Mouse (Mus musculus) CH12.LX (cell line): Measurements from ENCODE around the gene Neil1. TPM values are rescaled to one million over a fixed set of nuclear protein-coding genes. Genes with fewer than 3 reads are reported as not detected.

Experiments
- DNase-seq: peaks from one replicate; pipeline ENCODE4 v3.0.0-alpha.2; 2013; ENCODE audit errors: extremely low read depth
- H3K27ac ChIP-seq: 2 replicates; pipeline ENCODE4 v1.5.1; 2012; ENCODE audit warnings: low read depth, mild to moderate bottlenecking, control low read depth, moderate library complexity; ENCODE audit not compliant: insufficient read depth
- H3K27me3 ChIP-seq: replicated peaks from 2 replicates; pipeline ENCODE3; 2012; ENCODE audit warnings: inconsistent platforms
- H3K36me3 ChIP-seq, 2 experiments: replicated peaks in 1 of 2; 2 replicates each; pipeline versions ENCODE3 to v1.6.1; 2012; ENCODE audit warnings: inconsistent platforms in 1 of 2, low read length in 1 of 2, mild to moderate bottlenecking in 1 of 2, mixed read lengths in 1 of 2, moderate library complexity in 1 of 2; ENCODE audit not compliant: control insufficient read depth in 1 of 2, insufficient read depth in 1 of 2
- H3K4me1 ChIP-seq, 2 experiments: 2 replicates each; pipeline ENCODE4 v1.6.1; 2012; ENCODE audit warnings: inconsistent platforms in 1 of 2, moderate library complexity in 1 of 2; ENCODE audit not compliant: insufficient read depth in 2 of 2, control insufficient read depth in 1 of 2
- H3K4me2 ChIP-seq: 2 replicates; pipeline ENCODE4 v1.6.1; 2012; ENCODE audit warnings: low read depth, mild to moderate bottlenecking, control low read depth; ENCODE audit not compliant: poor library complexity, insufficient read depth, severe bottlenecking
- H3K4me3 ChIP-seq, 3 experiments: fragments of 150-350 bp in 1 of 3; sonication (generic) in 1 of 3; replicated peaks in 1 of 3; 2 replicates each; pipeline versions ENCODE3 to v1.5.1; 2011 to 2012; ENCODE audit warnings: low read depth in 2 of 3, low read length in 2 of 3, mild to moderate bottlenecking in 2 of 3, moderate library complexity in 2 of 3, control low read depth in 1 of 3, improper control_type of control experiment in 1 of 3, inconsistent platforms in 1 of 3, mixed read lengths in 1 of 3; ENCODE audit not compliant: poor library complexity in 1 of 3
- H3K79me2 ChIP-seq: replicated peaks from 2 replicates; pipeline ENCODE4 v1.6.1; 2012; ENCODE audit warnings: mild to moderate bottlenecking, moderate library complexity; ENCODE audit not compliant: control insufficient read depth, poor library complexity, insufficient read depth, severe bottlenecking; ENCODE audit errors: extremely low read depth
- H3K9ac ChIP-seq: 2 replicates; pipeline ENCODE4 v1.6.1; 2012; ENCODE audit warnings: low read depth, mild to moderate bottlenecking, control low read depth, moderate library complexity; ENCODE audit not compliant: insufficient read depth
- H3K9me3 ChIP-seq: replicated peaks from 2 replicates; pipeline ENCODE3; 2012; ENCODE audit warnings: low read length, inconsistent platforms, mixed read lengths
- BHLHE40 ChIP-seq: IDR thresholded peaks from 2 replicates; pipeline ENCODE4 v1.6.1; 2011; ENCODE audit warnings: mild to moderate bottlenecking, low read depth, low read length, improper control_type of control experiment
- CHD1 ChIP-seq: IDR thresholded peaks from 2 replicates; pipeline ENCODE4 v1.6.1; 2012; ENCODE audit warnings: low read depth, low read length, improper control_type of control experiment, inconsistent platforms
- ELF1 ChIP-seq: IDR thresholded peaks from 2 replicates; pipeline ENCODE4 v1.6.1; 2014; ENCODE audit warnings: low read depth, mild to moderate bottlenecking, inconsistent platforms, low read length, improper control_type of control experiment
- HCFC1 ChIP-seq: IDR thresholded peaks from 2 replicates; pipeline ENCODE4 v1.6.1; 2012; ENCODE audit warnings: low read depth, mild to moderate bottlenecking, inconsistent platforms, low read length, improper control_type of control experiment
- IRF4 ChIP-seq: IDR thresholded peaks from 2 replicates; pipeline ENCODE4 v1.6.1; 2014; ENCODE audit warnings: low read depth, mild to moderate bottlenecking, inconsistent platforms, low read length, improper control_type of control experiment
- MAFK ChIP-seq: IDR thresholded peaks from 2 replicates; pipeline ENCODE4 v1.6.1; 2011; ENCODE audit warnings: low read length, improper control_type of control experiment; ENCODE audit not compliant: insufficient replicate concordance
- MAX ChIP-seq: IDR thresholded peaks from 2 replicates; pipeline ENCODE4 v1.6.1; 2011; ENCODE audit warnings: low read length, improper control_type of control experiment
- MAZ ChIP-seq: IDR thresholded peaks from 2 replicates; pipeline ENCODE4 v1.6.1; 2012; ENCODE audit warnings: low read depth, mild to moderate bottlenecking, inconsistent platforms, low read length, improper control_type of control experiment, moderate library complexity
- MEF2A ChIP-seq: IDR thresholded peaks from 2 replicates; pipeline ENCODE4 v1.6.1; 2014; ENCODE audit warnings: low read depth, mild to moderate bottlenecking, inconsistent platforms, low read length, improper control_type of control experiment, borderline replicate concordance
- MXI1 ChIP-seq: IDR thresholded peaks from 2 replicates; pipeline ENCODE4 v1.6.1; 2011; ENCODE audit warnings: mild to moderate bottlenecking, low read depth, low read length, improper control_type of control experiment
- NELFE ChIP-seq: IDR thresholded peaks from 2 replicates; pipeline ENCODE4 v1.6.1; 2011; ENCODE audit warnings: low read depth, low read length, improper control_type of control experiment
- NRF1 ChIP-seq: IDR thresholded peaks from 2 replicates; pipeline ENCODE4 v1.6.1; 2014; ENCODE audit warnings: low read depth, mild to moderate bottlenecking, inconsistent platforms, low read length, improper control_type of control experiment, moderate library complexity
- PAX5 ChIP-seq: IDR thresholded peaks from 2 replicates; pipeline ENCODE4 v1.6.1; 2012; ENCODE audit warnings: low read length, inconsistent platforms, mixed read lengths
- POLR2AphosphoS2 ChIP-seq: IDR thresholded peaks from 2 replicates; pipeline ENCODE4 v1.6.1; 2011; ENCODE audit warnings: low read depth, low read length, improper control_type of control experiment
- RCOR1 ChIP-seq: conservative IDR thresholded peaks from 2 replicates; pipeline ENCODE4 v1.6.1; 2012; ENCODE audit warnings: low read depth, mild to moderate bottlenecking, inconsistent platforms, low read length, improper control_type of control experiment
- SIN3A ChIP-seq: IDR thresholded peaks from 2 replicates; pipeline ENCODE4 v1.6.1; 2012; ENCODE audit warnings: low read length, improper control_type of control experiment, inconsistent platforms
- USF1 ChIP-seq: IDR thresholded peaks from 2 replicates; pipeline ENCODE4 v1.6.1; 2014; ENCODE audit warnings: low read depth, mild to moderate bottlenecking, inconsistent platforms, low read length, improper control_type of control experiment
- USF2 ChIP-seq: conservative IDR thresholded peaks from 2 replicates; pipeline ENCODE4 v1.6.1; 2011; ENCODE audit warnings: low read depth, low read length, improper control_type of control experiment
- ZC3H11A ChIP-seq: IDR thresholded peaks from 2 replicates; pipeline ENCODE4 v1.6.1; 2012; ENCODE audit warnings: low read depth, mild to moderate bottlenecking, inconsistent platforms, low read length, improper control_type of control experiment
- ZKSCAN1 ChIP-seq: IDR thresholded peaks from 2 replicates; pipeline ENCODE4 v1.6.1; 2012; ENCODE audit warnings: low read depth, inconsistent platforms, low read length, improper control_type of control experiment, borderline replicate concordance
- dilution Hi-C: fragments of 300-500 bp; cut with MboI; formaldehyde crosslinking; loops from 2 replicates; pipeline ENCODE4 v1.14.3; 2020; ENCODE audit warnings: low sequenced_read_pairs; ENCODE audit not compliant: extremely low pct_unique_long_range_greater_than_20kb, extremely low pct_ligation_motif_present
- in situ Hi-C: fragments of 300-500 bp; cut with MboI; formaldehyde crosslinking; loops from 3 replicates; pipeline ENCODE4 v1.14.3; 2019; ENCODE audit warnings: low sequenced_read_pairs, low pct_ligation_motif_present, low pct_unique_long_range_greater_than_20kb, mixed read lengths
- polyA plus RNA-seq: library from polyadenylated mRNA; unstranded; fragments of >175 nt; gene quantifications from 2 replicates; pipeline ENCODE4 v1.2.1, GENCODE M21; 2012; ENCODE audit warnings: low read depth; ENCODE audit not compliant: insufficient read length
- total RNA-seq, 2 experiments: library from RNA; depleted of rRNA; stranded (reverse); fragments of 300-350 nt in 1 of 2; fragments of >200 nt in 1 of 2; gene quantifications; 2 replicates each; pipeline ENCODE4 v1.2.3; 2012 to 2014

Gene Neil1
- total and polyA plus RNA-seq, 3 experiments, result 0.13 to 0.21 TPM; not detected in 1

GRCm38 (mm10) chr9:57149021-57149420 is 916 bp upstream of the Neil1 start:
- H3K4me3 ChIP-seq, result no peak overlapping the region
- H3K4me2 ChIP-seq, result no peak overlapping the region
- no peaks in the 10 kb centered on the region for H3K27me3 ChIP-seq
- H3K9me3 ChIP-seq, result no peaks in the 10 kb centered on the region
- peaks cover 0 to 11% of the 10 kb centered on the region in 2 experiments; a peak in 2 of 4 replicates for H3K4me1 ChIP-seq
- in situ Hi-C loops, result no loop called here
- no peak for TF ChIP-seq USF1
- TF ChIP-seq PAX5, result no peak
- TF ChIP-seq HCFC1, result no peak
- TF ChIP-seq MEF2A, result no peak
- TF ChIP-seq ELF1, result no peak
- TF ChIP-seq USF2, result no peak
- TF ChIP-seq NELFE, result no peak
- TF ChIP-seq MAX, result no peak
- TF ChIP-seq NRF1, result no peak
- TF ChIP-seq IRF4, result no peak
- TF ChIP-seq ZC3H11A, result no peak
- TF ChIP-seq CHD1, result no peak
- no peak for TF ChIP-seq POLR2AphosphoS2
- TF ChIP-seq MAZ, result no peak
- no peak for TF ChIP-seq BHLHE40
- TF ChIP-seq RCOR1, result no peak
- TF ChIP-seq MAFK, result no peak
- TF ChIP-seq SIN3A, result no peak
- TF ChIP-seq ZKSCAN1, result no peak
- no peak for TF ChIP-seq MXI1
- dilution Hi-C loops, result no loop called here
- H3K36me3 ChIP-seq, result peaks cover 0 to 12% of the 10 kb centered on the region in 2 experiments
- H3K9ac ChIP-seq, result no peak overlapping the region
- no peaks in the 10 kb centered on the region for H3K79me2 ChIP-seq
- DNase-seq, result no peak
- no peak overlapping the region for H3K27ac ChIP-seq
